Mouse (Mus musculus): ENCODE measurements around the gene Ezr. TPM values are rescaled to one million over a fixed set of nuclear protein-coding genes. Genes with fewer than 3 reads are reported as not detected.
A peak's percentile ranks its signal among the peaks of the same experiment; 100 is the strongest.

Ezr gene
- total RNA-seq, 2 experiments from 2014 or later = 2.2 to 2.9 TPM

- DNase-seq = no peak
Observed at GRCm38 (mm10) chr17:6789581-6790118, 7.1 kb upstream of the Ezr start.

DNA sequence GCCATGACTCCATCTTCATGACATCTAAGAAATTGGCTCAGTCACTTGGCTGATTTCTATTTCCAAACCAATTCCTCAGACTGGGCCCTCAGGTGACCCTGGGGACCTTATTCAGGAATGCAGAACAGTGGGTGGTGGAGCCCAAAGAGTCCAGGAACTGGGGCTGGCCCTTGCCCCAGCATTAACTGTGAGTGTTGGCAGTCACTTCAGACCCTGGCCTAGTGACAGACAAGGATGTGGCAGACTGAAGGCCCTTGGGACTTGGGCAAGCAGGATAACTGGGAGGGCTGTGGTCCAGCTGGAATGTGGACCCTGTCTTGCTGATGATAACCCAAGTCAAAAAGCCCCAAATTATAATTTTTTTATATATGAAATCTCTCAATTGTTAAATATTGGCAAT, 6.5 kb upstream of the Ezr start:
- no peak for DNase-seq

DNA sequence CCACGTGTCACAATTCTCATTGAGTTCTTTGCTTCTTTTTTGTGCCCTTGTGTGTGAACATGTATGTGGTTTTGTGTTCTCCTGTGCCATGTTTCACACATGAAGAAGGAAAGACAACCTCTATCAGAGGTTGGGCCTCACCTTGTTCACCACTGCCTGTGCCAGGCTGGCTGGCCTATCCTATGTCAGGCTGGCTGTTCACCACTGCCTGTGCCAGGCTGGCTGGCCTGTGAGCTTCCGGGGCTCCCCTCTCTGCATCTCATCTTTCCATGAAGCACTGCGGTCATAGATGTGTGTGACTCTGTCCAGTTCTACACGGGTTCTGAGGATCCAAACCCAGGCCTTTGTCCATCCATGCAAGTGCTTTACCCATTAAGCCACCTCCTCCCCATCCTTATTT, 4.7 kb upstream of the Ezr start:
- DNase-seq = no peak

GRCm38 (mm10) chr17:6783756-6784357, 1.3 kb upstream of the Ezr start:
- DNase-seq = no peak

- peak; percentile 46 for DNase-seq
Observed at GRCm38 (mm10) chr17:6783006-6783661, 550 bp upstream of the Ezr start.

DNA sequence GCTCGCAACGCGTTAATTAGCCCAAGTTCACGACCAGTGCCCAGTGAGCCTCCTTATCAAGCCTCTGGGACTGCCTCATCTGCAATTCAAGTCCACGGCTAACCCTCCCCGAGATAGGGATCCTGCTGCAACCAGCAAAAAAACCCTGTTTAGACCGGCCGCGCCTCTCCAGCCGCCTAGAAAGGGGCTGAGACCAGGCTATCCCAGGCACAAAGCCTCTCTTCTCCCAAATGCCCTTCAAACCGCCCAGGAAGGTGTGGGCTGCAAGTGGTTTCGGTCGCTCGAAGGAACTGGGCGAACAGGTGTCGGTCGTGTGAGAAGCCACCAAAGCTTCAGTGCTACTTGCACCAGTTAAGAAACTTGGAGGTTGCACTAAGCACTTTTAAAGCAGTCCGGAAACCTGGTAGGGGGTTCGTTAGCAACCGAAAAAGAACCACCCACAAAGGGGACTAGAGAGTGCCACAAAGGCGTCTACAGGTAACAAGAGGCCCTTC, 504 bp downstream of the Ezr start:
- DNase-seq = peak; percentile 16

- DNase-seq = no peak
Observed at GRCm38 (mm10) chr17:6781273-6781672, 1.3 kb downstream of the Ezr start.

GRCm38 (mm10) chr17:6780521-6781115, 2.0 kb downstream of the Ezr start:
- DNase-seq = no peak

GRCm38 (mm10) chr17:6779632-6780031, 3.0 kb downstream of the Ezr start:
- no peak for DNase-seq

DNA sequence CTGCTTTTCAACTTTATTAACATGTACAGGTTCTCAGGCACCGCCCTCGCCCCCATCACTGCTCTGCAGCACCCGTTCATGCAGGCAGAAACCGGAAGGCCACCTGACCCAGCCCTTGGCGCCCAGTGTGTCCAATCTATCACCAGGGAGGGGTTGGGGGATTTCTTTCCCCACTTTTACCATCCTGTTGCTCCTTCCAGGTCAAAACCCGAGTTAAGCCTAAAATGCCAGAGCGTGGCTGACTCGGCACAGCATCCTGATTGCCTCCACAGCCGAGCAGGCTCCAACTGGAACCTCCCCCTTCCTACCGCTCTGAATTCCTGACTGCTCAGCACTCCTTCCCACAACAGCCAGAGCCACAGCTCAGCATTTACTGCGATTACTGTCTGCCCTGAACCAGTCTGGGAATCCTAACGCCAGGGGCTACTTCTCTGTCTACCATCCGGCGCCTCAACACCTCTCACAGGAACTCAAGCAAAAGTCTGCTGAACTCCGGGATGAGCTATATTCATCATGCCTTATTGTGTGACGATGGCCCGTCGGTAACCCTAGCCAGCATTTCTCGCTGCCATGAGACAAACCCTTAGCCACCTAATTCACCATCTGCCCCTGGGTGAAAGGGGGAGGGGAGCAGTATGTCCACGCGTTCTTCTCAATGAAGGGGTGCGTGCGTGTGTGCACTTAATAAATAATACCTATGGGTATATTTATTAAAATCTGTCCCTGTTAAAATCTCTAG, 3.6 kb downstream of the Ezr start:
- DNase-seq = peak; percentile 16

- peak; percentile 14 for DNase-seq
Observed at GRCm38 (mm10) chr17:6778332-6778683, 4.3 kb downstream of the Ezr start.

DNA sequence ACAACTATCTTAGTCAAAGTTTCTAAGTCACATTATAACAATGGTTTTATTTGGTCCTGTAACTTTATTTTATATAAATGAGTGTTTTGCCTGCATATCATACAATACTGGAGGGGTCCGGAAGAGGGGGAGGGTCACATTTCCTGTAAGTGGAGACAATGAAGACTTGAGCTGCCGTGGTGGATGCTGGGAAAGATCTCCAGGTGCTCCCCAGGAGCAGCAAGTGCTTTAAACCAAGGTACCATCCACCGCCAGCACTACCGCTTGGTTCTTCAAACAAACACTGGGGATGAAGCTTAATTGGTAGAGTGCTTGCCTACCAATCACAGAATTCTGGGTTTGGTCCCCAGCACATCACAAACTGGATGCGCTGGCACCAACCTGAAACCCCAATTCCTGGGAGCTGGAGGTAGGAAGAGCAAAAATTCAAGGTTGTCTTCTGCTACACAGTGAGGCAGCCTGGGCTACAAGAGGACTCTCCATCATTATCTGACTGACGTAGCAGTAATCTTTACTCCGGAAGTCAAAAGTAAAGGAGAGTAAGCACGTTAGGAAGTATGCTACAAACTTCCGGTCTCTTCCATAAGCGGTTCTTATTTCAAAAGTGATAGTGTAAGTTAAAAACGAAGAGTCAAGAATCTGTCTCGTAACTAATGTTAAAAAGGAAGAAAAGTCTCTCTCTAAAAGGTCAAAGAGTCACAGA, 4.8 kb downstream of the Ezr start:
- DNase-seq = no peak

DNA sequence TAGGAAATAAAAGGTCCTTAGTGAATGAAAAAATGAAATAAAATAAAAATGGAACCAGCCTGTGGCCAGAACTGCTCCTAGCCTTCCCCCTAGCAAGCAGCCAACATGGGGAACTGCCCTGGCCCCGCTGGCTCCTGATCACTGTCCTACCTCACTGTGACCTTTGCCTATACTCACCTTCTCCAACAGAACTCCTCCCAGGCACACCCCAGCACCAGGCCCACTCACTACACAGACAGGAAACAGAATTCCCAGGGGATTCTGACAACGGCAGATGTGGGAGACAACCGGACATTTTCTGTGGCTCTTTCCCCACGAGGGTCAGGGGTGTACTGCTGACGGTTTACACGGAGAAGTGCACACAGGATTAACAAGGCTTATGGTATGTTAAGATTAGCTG, 5.5 kb downstream of the Ezr start:
- no peak for DNase-seq

- DNase-seq = no peak
Observed at GRCm38 (mm10) chr17:6776576-6776975, 6.0 kb downstream of the Ezr start.

GRCm38 (mm10) chr17:6776123-6776522, 6.5 kb downstream of the Ezr start:
- no peak for DNase-seq

GRCm38 (mm10) chr17:6775671-6776070, 6.9 kb downstream of the Ezr start:
- no peak for DNase-seq

DNA sequence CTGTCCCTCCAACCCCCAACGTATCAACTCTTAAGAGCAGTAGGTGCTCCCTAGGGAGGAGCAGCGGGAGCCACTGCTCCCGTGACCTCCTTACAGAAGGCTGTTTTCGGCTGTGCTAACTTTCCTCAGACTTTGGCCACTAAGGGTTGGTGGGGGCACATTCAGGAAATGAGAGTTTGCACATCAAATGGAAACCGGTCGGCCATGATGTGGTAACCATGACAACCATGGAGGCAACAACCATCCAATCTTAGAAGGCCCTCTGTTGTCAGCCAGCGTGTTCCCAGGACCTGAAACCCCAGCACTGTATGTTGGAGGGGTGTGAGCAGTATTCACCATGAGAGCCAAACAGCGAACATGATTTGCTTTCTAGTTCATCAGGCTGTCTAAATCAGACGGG, 7.4 kb downstream of the Ezr start:
- no peak for DNase-seq

DNA sequence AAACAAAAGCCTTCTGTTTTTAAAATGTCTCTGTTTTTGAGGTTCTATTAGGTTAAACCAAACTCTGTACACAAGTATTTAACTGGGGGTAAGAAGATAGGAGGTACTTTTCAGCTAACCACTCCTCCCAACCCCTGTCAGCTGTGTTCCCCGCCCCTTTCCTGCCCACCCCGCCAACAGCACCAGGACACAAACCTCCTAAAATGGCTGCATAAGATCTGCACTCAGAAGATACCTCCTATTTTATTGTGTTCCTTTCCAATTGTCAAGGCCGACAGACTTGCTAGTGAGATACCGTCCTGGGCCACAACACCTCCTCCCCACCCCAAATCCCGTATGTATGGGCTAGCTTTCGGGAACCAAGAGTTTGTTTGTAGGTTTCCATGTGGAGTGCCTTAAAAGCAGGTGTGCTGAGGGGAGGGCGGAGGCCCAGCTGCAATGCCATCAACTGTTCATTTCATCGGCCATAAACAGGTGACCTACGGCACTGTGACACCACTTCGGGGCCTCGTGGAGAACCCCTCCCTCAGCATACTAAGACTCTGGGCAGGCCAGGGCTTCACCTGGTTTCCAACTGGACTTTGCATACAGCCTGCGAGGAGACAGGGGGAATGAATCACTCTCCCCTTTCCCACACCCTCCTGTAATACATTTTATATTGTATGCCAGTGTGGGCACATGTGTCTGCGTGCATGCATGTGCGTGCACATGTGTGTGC, 9.2 kb downstream of the Ezr start:
- DNase-seq = no peak

GRCm38 (mm10) chr17:6772490-6772773, 10.2 kb downstream of the Ezr start:
- no peak for DNase-seq

DNA sequence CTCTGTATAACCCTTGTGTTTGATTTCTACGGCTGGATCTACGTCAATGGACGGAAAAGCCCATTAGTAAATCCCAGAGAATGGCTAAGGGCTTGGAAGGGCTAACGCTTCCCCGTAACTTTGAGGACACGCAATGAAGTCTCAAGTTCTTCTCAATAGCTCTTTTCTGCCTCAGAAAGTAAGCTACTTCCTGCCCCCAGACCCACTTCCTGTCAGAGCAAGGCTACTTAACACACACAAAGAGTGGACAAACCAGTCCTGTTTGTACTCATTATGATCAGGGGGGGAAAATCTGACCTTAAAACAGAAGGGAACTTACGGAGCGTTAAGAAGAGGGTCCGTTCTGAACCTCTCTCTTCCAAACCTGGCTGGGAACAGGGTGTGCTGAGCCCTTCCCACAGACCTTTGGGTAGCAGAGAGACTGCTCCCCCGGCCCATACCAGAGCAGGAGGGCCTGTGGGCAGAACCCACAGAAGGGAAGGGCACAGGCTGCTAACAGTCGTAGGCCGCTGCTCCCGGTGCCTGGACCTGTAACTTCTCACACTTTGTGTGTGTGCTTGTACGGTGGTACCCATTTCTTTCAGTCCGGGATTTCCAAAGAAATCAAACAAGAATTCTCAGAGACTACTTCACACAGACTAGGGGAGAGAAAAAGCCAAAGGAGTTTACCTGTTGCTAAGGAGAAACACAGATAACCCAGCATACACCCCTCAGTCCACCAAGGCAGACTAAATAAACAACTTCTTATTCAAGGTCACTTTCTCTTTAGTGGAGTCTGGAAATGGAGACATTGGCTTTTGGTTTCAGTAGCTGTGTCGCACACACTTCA, 10.7 kb downstream of the Ezr start:
- no peak for DNase-seq

DNA sequence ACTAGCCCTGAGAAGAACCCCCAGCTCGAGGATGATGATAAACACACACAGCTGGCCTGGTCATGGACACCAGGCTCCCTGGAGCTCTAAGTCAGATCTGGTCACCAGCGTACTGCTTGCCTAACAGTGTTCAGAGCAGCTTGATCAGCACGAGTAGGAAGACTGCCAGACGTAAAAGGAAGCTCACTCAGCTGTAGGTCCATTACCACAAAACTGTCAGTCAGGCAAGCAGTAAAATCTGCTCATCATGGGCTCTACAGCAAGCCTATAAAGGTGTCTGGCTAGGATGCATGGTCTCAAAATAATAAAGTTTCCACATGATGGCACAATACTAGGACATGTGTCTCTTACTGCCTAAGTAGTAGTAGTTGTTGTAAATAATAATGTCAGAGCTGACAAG, 13.0 kb downstream of the Ezr start:
- no peak for DNase-seq

Measured in gastrocnemius, postnatal 25 days (tissue).